Mouse (Mus musculus): ENCODE data around the gene Mrpl37. TPM values are rescaled to one million over a fixed set of nuclear protein-coding genes. Genes with fewer than 3 reads are reported as not detected.
"Not testable (repeated sequence)": the region's sequence is repeated elsewhere in the genome, so short reads cannot be mapped to it uniquely, and the experiment has no call there.

Gene Mrpl37
- polyA plus RNA-seq (2015; fragmentation: Nextera tagmentation; extraction: Ambion mirVana): 76.1 and 80.6 TPM in 2 replicates

- under 1% methylated on average over 60 of the region's 60 CpGs for WGBS
- Histone ChIP-seq H3K4me3 (peak within 1 kb of the TSS; percentile 85), H3K9me3 (no peaks in the 10 kb centered on the region), H3K4me1 (peaks cover 17% of the 10 kb centered on the region), H3K36me3 (peaks cover 25% of the 10 kb centered on the region), H3K27ac (replicated peaks) (0 out of 2 replicates have a peak within 1 kb of the TSS, but pooled peaks have one; percentile 25), H3K4me2 (replicated peaks) (peak within 1 kb of the TSS; percentile 99), H3K27me3 (no peaks in the 10 kb centered on the region), H3K9ac (replicated peaks) (peak within 1 kb of the TSS; percentile 87)
- peak; percentile 100 for ATAC-seq (replicated peaks)
Observed at GRCm38 (mm10) chr4:107066252-107067124, at the start of gene Mrpl37, which contains the start of gene Cyb5rl. Mrpl37 (minus strand) TSS chr4:107066868. Cyb5rl (plus strand) TSS chr4:107066988.

GRCm38 (mm10) chr4:107114278-107114677 is 47.6 kb upstream of the Mrpl37 start:
- Histone ChIP-seq H3K4me2 (replicated peaks) (no peak overlapping the region), H3K9me3 (no peaks in the 10 kb centered on the region), H3K36me3 (no peaks in the 10 kb centered on the region), H3K27ac (replicated peaks) (no peak overlapping the region), H3K27me3 (no peaks in the 10 kb centered on the region), H3K9ac (replicated peaks) (no peak overlapping the region), H3K4me3 (no peak overlapping the region), H3K4me1 (no peaks in the 10 kb centered on the region)
- ATAC-seq (replicated peaks): no peak
- 70% methylated on average over 8 of the region's 8 CpGs for WGBS

GRCm38 (mm10) chr4:107109181-107109580 is 42.5 kb upstream of the Mrpl37 start:
- not testable (repeated sequence) for H3K4me3 ChIP-seq; H3K9me3 ChIP-seq; H3K9ac ChIP-seq (replicated peaks); H3K4me2 ChIP-seq (replicated peaks); H3K4me1 ChIP-seq; H3K36me3 ChIP-seq; H3K27me3 ChIP-seq; H3K27ac ChIP-seq (replicated peaks); ATAC-seq (replicated peaks)
- 93% methylated on average over 6 of the region's 6 CpGs for WGBS

- no peak overlapping the region for H3K9ac ChIP-seq (replicated peaks)
- H3K4me2 ChIP-seq (replicated peaks): no peak overlapping the region
- H3K4me3 ChIP-seq: no peak overlapping the region
- H3K27ac ChIP-seq (replicated peaks): no peak overlapping the region
- 52% methylated on average over 13 of the region's 13 CpGs for WGBS
- ATAC-seq (replicated peaks): no peak
- no peaks in the 10 kb centered on the region for H3K27me3 ChIP-seq
- H3K9me3 ChIP-seq: no peaks in the 10 kb centered on the region
- 0 out of 2 replicates have a peak, but pooled peaks cover 4% of the 10 kb centered on the region for H3K4me1 ChIP-seq
- no peaks in the 10 kb centered on the region for H3K36me3 ChIP-seq
Observed at GRCm38 (mm10) chr4:107108291-107108731, 41.6 kb upstream of the Mrpl37 start.

GRCm38 (mm10) chr4:107106777-107107176 is 40.1 kb upstream of the Mrpl37 start:
- H3K9ac ChIP-seq (replicated peaks): no peak overlapping the region
- H3K27me3 ChIP-seq: no peaks in the 10 kb centered on the region
- 92% methylated on average over 16 of the region's 16 CpGs for WGBS
- no peak overlapping the region for H3K4me3 ChIP-seq
- no peak overlapping the region for H3K4me2 ChIP-seq (replicated peaks)
- H3K36me3 ChIP-seq: no peaks in the 10 kb centered on the region
- H3K4me1 ChIP-seq: 0 out of 2 replicates have a peak, but pooled peaks cover 4% of the 10 kb centered on the region
- no peak for ATAC-seq (replicated peaks)
- H3K27ac ChIP-seq (replicated peaks): no peak overlapping the region
- H3K9me3 ChIP-seq: no peaks in the 10 kb centered on the region

- Histone ChIP-seq H3K27ac (replicated peaks) (no peak overlapping the region), H3K27me3 (no peaks in the 10 kb centered on the region), H3K9me3 (no peaks in the 10 kb centered on the region), H3K4me3 (no peak overlapping the region), H3K36me3 (no peaks in the 10 kb centered on the region), H3K4me2 (replicated peaks) (no peak overlapping the region), H3K4me1 (no peaks in the 10 kb centered on the region; the same call in 1 of the 2 replicates), H3K9ac (replicated peaks) (no peak overlapping the region)
- 80% methylated on average over 8 of the region's 8 CpGs for WGBS
- no peak for ATAC-seq (replicated peaks)
Observed at GRCm38 (mm10) chr4:107102220-107102619, 35.6 kb upstream of the Mrpl37 start.

GRCm38 (mm10) chr4:107098791-107099525 is 32.3 kb upstream of the Mrpl37 start:
- Histone ChIP-seq H3K27ac (replicated peaks) (no peak overlapping the region), H3K4me3 (no peak overlapping the region), H3K4me1 (peaks cover 3% of the 10 kb centered on the region; the same call in 1 of the 2 replicates), H3K4me2 (replicated peaks) (no peak overlapping the region), H3K9me3 (no peaks in the 10 kb centered on the region), H3K27me3 (no peaks in the 10 kb centered on the region), H3K9ac (replicated peaks) (no peak overlapping the region), H3K36me3 (no peaks in the 10 kb centered on the region)
- WGBS: 66% methylated on average over 17 of the region's 17 CpGs
- no peak for ATAC-seq (replicated peaks)

- H3K4me2 ChIP-seq (replicated peaks): no peak overlapping the region
- no peaks in the 10 kb centered on the region for H3K36me3 ChIP-seq
- ATAC-seq (replicated peaks): no peak
- H3K27ac ChIP-seq (replicated peaks): no peak overlapping the region
- 87% methylated on average over 10 of the region's 10 CpGs for WGBS
- no peak overlapping the region for H3K4me3 ChIP-seq
- H3K27me3 ChIP-seq: no peaks in the 10 kb centered on the region
- no peaks in the 10 kb centered on the region for H3K9me3 ChIP-seq
- H3K9ac ChIP-seq (replicated peaks): no peak overlapping the region
- peaks cover 3% of the 10 kb centered on the region; the same call in 1 of the 2 replicates for H3K4me1 ChIP-seq
Observed at GRCm38 (mm10) chr4:107098375-107098774, 31.7 kb upstream of the Mrpl37 start.

GRCm38 (mm10) chr4:107097871-107098270 is 31.2 kb upstream of the Mrpl37 start:
- WGBS: 66% methylated on average over 15 of the region's 15 CpGs
- H3K9me3 ChIP-seq: no peaks in the 10 kb centered on the region
- H3K36me3 ChIP-seq: no peaks in the 10 kb centered on the region
- no peak overlapping the region for H3K27ac ChIP-seq (replicated peaks)
- no peak overlapping the region for H3K9ac ChIP-seq (replicated peaks)
- ATAC-seq (replicated peaks): no peak
- no peaks in the 10 kb centered on the region for H3K27me3 ChIP-seq
- H3K4me3 ChIP-seq: no peak overlapping the region
- no peak overlapping the region for H3K4me2 ChIP-seq (replicated peaks)
- peaks cover 3% of the 10 kb centered on the region; the same call in 1 of the 2 replicates for H3K4me1 ChIP-seq

GRCm38 (mm10) chr4:107096841-107097373 is 30.2 kb upstream of the Mrpl37 start, which contains the start of gene Cdcp2:
Cdcp2 (plus strand) TSS chr4:107096891.
- H3K4me2 ChIP-seq (replicated peaks): no peak within 1 kb of the TSS
- H3K36me3 ChIP-seq: no peaks in the 10 kb centered on the region
- H3K4me3 ChIP-seq: no peak within 1 kb of the TSS
- no peak within 1 kb of the TSS for H3K9ac ChIP-seq (replicated peaks)
- H3K9me3 ChIP-seq: no peaks in the 10 kb centered on the region
- H3K27ac ChIP-seq (replicated peaks): no peak within 1 kb of the TSS
- no peak for ATAC-seq (replicated peaks)
- 58% methylated on average over 16 of the region's 16 CpGs for WGBS
- H3K27me3 ChIP-seq: no peaks in the 10 kb centered on the region
- H3K4me1 ChIP-seq: peaks cover 3% of the 10 kb centered on the region; the same call in 1 of the 2 replicates

GRCm38 (mm10) chr4:107096043-107096442 is 29.4 kb upstream of the Mrpl37 start:
- no peaks in the 10 kb centered on the region for H3K27me3 ChIP-seq
- peaks cover 3% of the 10 kb centered on the region; the same call in 1 of the 2 replicates for H3K4me1 ChIP-seq
- no peaks in the 10 kb centered on the region for H3K9me3 ChIP-seq
- H3K4me2 ChIP-seq (replicated peaks): no peak overlapping the region
- no peak overlapping the region for H3K27ac ChIP-seq (replicated peaks)
- no peaks in the 10 kb centered on the region for H3K36me3 ChIP-seq
- no peak overlapping the region for H3K9ac ChIP-seq (replicated peaks)
- WGBS: 33% methylated on average over 6 of the region's 6 CpGs
- no peak for ATAC-seq (replicated peaks)
- H3K4me3 ChIP-seq: no peak overlapping the region
